Mouse (Mus musculus): ENCODE measurements around the gene Lhx1. TPM values are rescaled to one million over a fixed set of nuclear protein-coding genes. Genes with fewer than 3 reads are reported as not detected.

Lhx1 gene
- total RNA-seq (2021): not detected
- long read RNA-seq, experiment 1: 0 reads
- long read RNA-seq, experiment 2: 0 reads

GRCm38 (mm10) chr11:84525421-84526274 is at the start of gene Lhx1:
Lhx1 (minus strand) TSS chr11:84525535.
- intact Hi-C loops (cut with DNase I): loop anchor here (10.0 kb wide), 1 partner anchor 269 kb away; no protein-coding TSS in a partner anchor
- peak in 1 of 2 experiments; percentile 22 for DNase-seq

- intact Hi-C loops (cut with DNase I): no loop called here
Measured at GRCm38 (mm10) chr11:84574834-84575233, 49.5 kb upstream of the Lhx1 start.

GRCm38 (mm10) chr11:84573637-84574036 is 48.3 kb upstream of the Lhx1 start:
- DNase-seq: no peak
- intact Hi-C loops (cut with DNase I): no loop called here

More at GRCm38 (mm10) chr11:84574834-84575233, 49.5 kb upstream of the Lhx1 start:
- no peak for DNase-seq

GRCm38 (mm10) chr11:84570812-84571211 is 45.5 kb upstream of the Lhx1 start:
- intact Hi-C loops (cut with DNase I): no loop called here
- no peak for DNase-seq

- intact Hi-C loops (cut with DNase I): no loop called here
- DNase-seq: no peak
Measured at GRCm38 (mm10) chr11:84570392-84570791, 45.1 kb upstream of the Lhx1 start.

GRCm38 (mm10) chr11:84569052-84569751 is 43.9 kb upstream of the Lhx1 start:
- DNase-seq: no peak
- intact Hi-C loops (cut with DNase I): no loop called here

- DNase-seq: no peak
- intact Hi-C loops (cut with DNase I): no loop called here
Measured at GRCm38 (mm10) chr11:84568482-84568881, 43.1 kb upstream of the Lhx1 start.

- no peak for DNase-seq
- intact Hi-C loops (cut with DNase I): no loop called here
Measured at GRCm38 (mm10) chr11:84566691-84567090, 41.4 kb upstream of the Lhx1 start.

GRCm38 (mm10) chr11:84565224-84565623 is 39.9 kb upstream of the Lhx1 start:
- intact Hi-C loops (cut with DNase I): no loop called here
- no peak for DNase-seq

GRCm38 (mm10) chr11:84563360-84563759 is 38.0 kb upstream of the Lhx1 start:
- no peak for DNase-seq
- intact Hi-C loops (cut with DNase I): no loop called here

GRCm38 (mm10) chr11:84562758-84563347 is 37.5 kb upstream of the Lhx1 start:
- intact Hi-C loops (cut with DNase I): no loop called here
- DNase-seq: no peak

GRCm38 (mm10) chr11:84561546-84561945 is 36.2 kb upstream of the Lhx1 start:
- DNase-seq: no peak
- intact Hi-C loops (cut with DNase I): no loop called here

- intact Hi-C loops (cut with DNase I): no loop called here
- DNase-seq: no peak
Measured at GRCm38 (mm10) chr11:84553821-84554450, 28.6 kb upstream of the Lhx1 start.

GRCm38 (mm10) chr11:84551296-84551695 is 26.0 kb upstream of the Lhx1 start:
- intact Hi-C loops (cut with DNase I): no loop called here
- DNase-seq: no peak

GRCm38 (mm10) chr11:84549258-84549791 is 24.0 kb upstream of the Lhx1 start:
- no peak for DNase-seq
- intact Hi-C loops (cut with DNase I): loop anchor here (5.0 kb wide), 1 partner anchor 957 kb away; the partner anchor contains the start of gene Ccl6

GRCm38 (mm10) chr11:84548293-84548692 is 23.0 kb upstream of the Lhx1 start:
- intact Hi-C loops (cut with DNase I): loop anchor here (5.0 kb wide), 1 partner anchor 956 kb away; the partner anchor contains the start of gene Ccl6
- DNase-seq: no peak

- intact Hi-C loops (cut with DNase I): no loop called here
- no peak for DNase-seq
Measured at GRCm38 (mm10) chr11:84539981-84540380, 14.6 kb upstream of the Lhx1 start.

- intact Hi-C loops (cut with DNase I): loop anchor here (10.0 kb wide), 1 partner anchor 265 kb away; no protein-coding TSS in a partner anchor
- no peak for DNase-seq
Measured at GRCm38 (mm10) chr11:84529797-84530703, 4.7 kb upstream of the Lhx1 start.

- DNase-seq: no peak
- intact Hi-C loops (cut with DNase I): loop anchor here (10.0 kb wide), 1 partner anchor 266 kb away; no protein-coding TSS in a partner anchor
Measured at GRCm38 (mm10) chr11:84529143-84529755, 3.9 kb upstream of the Lhx1 start.
